Mouse (Mus musculus) R1 (cell line): ENCODE results near the gene Alkbh4.

ENCODE experiments used
- DNase-seq: peaks from one replicate; pipeline ENCODE4 v3.0.0-alpha.2; 2018; ENCODE audit warnings: low read depth, low spot score

Gene Alkbh4

GRCm38 (mm10) chr5:136181197-136181596 is 45.3 kb downstream of the Alkbh4 start:
- no peak for DNase-seq

- DNase-seq, result no peak
Measured at GRCm38 (mm10) chr5:136182049-136182448, 46.1 kb downstream of the Alkbh4 start.

- DNase-seq, result no peak
Measured at GRCm38 (mm10) chr5:136182830-136183229, 46.9 kb downstream of the Alkbh4 start.

- DNase-seq, result no peak
Measured at GRCm38 (mm10) chr5:136183766-136184165, 47.8 kb downstream of the Alkbh4 start.

GRCm38 (mm10) chr5:136186723-136187122 is 50.8 kb downstream of the Alkbh4 start:
- peak; percentile 58 for DNase-seq
